Mouse (Mus musculus) CH12.LX (cell line): Measurements from ENCODE around the gene Myo18a. TPM values are rescaled to one million over a fixed set of nuclear protein-coding genes. Genes with fewer than 3 reads are reported as not detected.

Source experiments
- DNase-seq: peaks from one replicate; pipeline ENCODE4 v3.0.0-alpha.2; 2013; ENCODE audit errors: extremely low read depth
- H3K27ac ChIP-seq: 2 replicates; pipeline ENCODE4 v1.5.1; 2012; ENCODE audit warnings: low read depth, mild to moderate bottlenecking, control low read depth, moderate library complexity; ENCODE audit not compliant: insufficient read depth
- H3K27me3 ChIP-seq: replicated peaks from 2 replicates; pipeline ENCODE3; 2012; ENCODE audit warnings: inconsistent platforms
- H3K36me3 ChIP-seq, 2 experiments: replicated peaks in 1 of 2; 2 replicates each; pipeline versions ENCODE3 to v1.6.1; 2012; ENCODE audit warnings: inconsistent platforms in 1 of 2, low read length in 1 of 2, mild to moderate bottlenecking in 1 of 2, mixed read lengths in 1 of 2, moderate library complexity in 1 of 2; ENCODE audit not compliant: control insufficient read depth in 1 of 2, insufficient read depth in 1 of 2
- H3K4me1 ChIP-seq, 2 experiments: 2 replicates each; pipeline ENCODE4 v1.6.1; 2012; ENCODE audit warnings: inconsistent platforms in 1 of 2, moderate library complexity in 1 of 2; ENCODE audit not compliant: insufficient read depth in 2 of 2, control insufficient read depth in 1 of 2
- H3K4me2 ChIP-seq: 2 replicates; pipeline ENCODE4 v1.6.1; 2012; ENCODE audit warnings: low read depth, mild to moderate bottlenecking, control low read depth; ENCODE audit not compliant: poor library complexity, insufficient read depth, severe bottlenecking
- H3K4me3 ChIP-seq, 3 experiments: fragments of 150-350 bp in 1 of 3; sonication (generic) in 1 of 3; replicated peaks in 1 of 3; 2 replicates each; pipeline versions ENCODE3 to v1.5.1; 2011 to 2012; ENCODE audit warnings: low read depth in 2 of 3, low read length in 2 of 3, mild to moderate bottlenecking in 2 of 3, moderate library complexity in 2 of 3, control low read depth in 1 of 3, improper control_type of control experiment in 1 of 3, inconsistent platforms in 1 of 3, mixed read lengths in 1 of 3; ENCODE audit not compliant: poor library complexity in 1 of 3
- H3K79me2 ChIP-seq: replicated peaks from 2 replicates; pipeline ENCODE4 v1.6.1; 2012; ENCODE audit warnings: mild to moderate bottlenecking, moderate library complexity; ENCODE audit not compliant: control insufficient read depth, poor library complexity, insufficient read depth, severe bottlenecking; ENCODE audit errors: extremely low read depth
- H3K9ac ChIP-seq: 2 replicates; pipeline ENCODE4 v1.6.1; 2012; ENCODE audit warnings: low read depth, mild to moderate bottlenecking, control low read depth, moderate library complexity; ENCODE audit not compliant: insufficient read depth
- H3K9me3 ChIP-seq: replicated peaks from 2 replicates; pipeline ENCODE3; 2012; ENCODE audit warnings: low read length, inconsistent platforms, mixed read lengths
- BHLHE40 ChIP-seq: IDR thresholded peaks from 2 replicates; pipeline ENCODE4 v1.6.1; 2011; ENCODE audit warnings: mild to moderate bottlenecking, low read depth, low read length, improper control_type of control experiment
- ELF1 ChIP-seq: IDR thresholded peaks from 2 replicates; pipeline ENCODE4 v1.6.1; 2014; ENCODE audit warnings: low read depth, mild to moderate bottlenecking, inconsistent platforms, low read length, improper control_type of control experiment
- EP300 ChIP-seq: IDR thresholded peaks from 2 replicates; pipeline ENCODE4 v1.6.1; 2011; ENCODE audit warnings: low read length, improper control_type of control experiment
- ETS1 ChIP-seq: conservative IDR thresholded peaks from 2 replicates; pipeline ENCODE4 v1.6.1; 2012; ENCODE audit warnings: low read depth, mild to moderate bottlenecking, inconsistent platforms, low read length, improper control_type of control experiment, moderate library complexity
- IRF4 ChIP-seq: IDR thresholded peaks from 2 replicates; pipeline ENCODE4 v1.6.1; 2014; ENCODE audit warnings: low read depth, mild to moderate bottlenecking, inconsistent platforms, low read length, improper control_type of control experiment
- JUN ChIP-seq: IDR thresholded peaks from 2 replicates; pipeline ENCODE4 v1.6.1; 2011; ENCODE audit warnings: low read depth, mild to moderate bottlenecking, low read length, improper control_type of control experiment, moderate library complexity; ENCODE audit not compliant: insufficient read depth
- JUND ChIP-seq: conservative IDR thresholded peaks from 2 replicates; pipeline ENCODE4 v1.6.1; 2011; ENCODE audit warnings: low read depth, low read length, improper control_type of control experiment
- KAT2A ChIP-seq: IDR thresholded peaks from 2 replicates; pipeline ENCODE4 v1.6.1; 2012; ENCODE audit warnings: low read length, improper control_type of control experiment, inconsistent platforms; ENCODE audit not compliant: insufficient replicate concordance
- MAFK ChIP-seq: IDR thresholded peaks from 2 replicates; pipeline ENCODE4 v1.6.1; 2011; ENCODE audit warnings: low read length, improper control_type of control experiment; ENCODE audit not compliant: insufficient replicate concordance
- MAX ChIP-seq: IDR thresholded peaks from 2 replicates; pipeline ENCODE4 v1.6.1; 2011; ENCODE audit warnings: low read length, improper control_type of control experiment
- MAZ ChIP-seq: IDR thresholded peaks from 2 replicates; pipeline ENCODE4 v1.6.1; 2012; ENCODE audit warnings: low read depth, mild to moderate bottlenecking, inconsistent platforms, low read length, improper control_type of control experiment, moderate library complexity
- MEF2A ChIP-seq: IDR thresholded peaks from 2 replicates; pipeline ENCODE4 v1.6.1; 2014; ENCODE audit warnings: low read depth, mild to moderate bottlenecking, inconsistent platforms, low read length, improper control_type of control experiment, borderline replicate concordance
- MYC ChIP-seq: IDR thresholded peaks from 2 replicates; pipeline ENCODE4 v1.6.1; 2011; ENCODE audit warnings: low read depth, mild to moderate bottlenecking, improper control_type of control experiment, low read length
- NELFE ChIP-seq: IDR thresholded peaks from 2 replicates; pipeline ENCODE4 v1.6.1; 2011; ENCODE audit warnings: low read depth, low read length, improper control_type of control experiment
- NRF1 ChIP-seq: IDR thresholded peaks from 2 replicates; pipeline ENCODE4 v1.6.1; 2014; ENCODE audit warnings: low read depth, mild to moderate bottlenecking, inconsistent platforms, low read length, improper control_type of control experiment, moderate library complexity
- RAD21 ChIP-seq: IDR thresholded peaks from 2 replicates; pipeline ENCODE4 v1.6.1; 2011; ENCODE audit warnings: low read depth, mild to moderate bottlenecking, low read length, improper control_type of control experiment, moderate library complexity
- RCOR1 ChIP-seq: conservative IDR thresholded peaks from 2 replicates; pipeline ENCODE4 v1.6.1; 2012; ENCODE audit warnings: low read depth, mild to moderate bottlenecking, inconsistent platforms, low read length, improper control_type of control experiment
- SMC3 ChIP-seq: IDR thresholded peaks from 2 replicates; pipeline ENCODE4 v1.6.1; 2011; ENCODE audit warnings: low read depth, low read length, improper control_type of control experiment
- TCF12 ChIP-seq: IDR thresholded peaks from 2 replicates; pipeline ENCODE4 v1.6.1; 2014; ENCODE audit warnings: low read depth, mild to moderate bottlenecking, inconsistent platforms, low read length, improper control_type of control experiment
- USF1 ChIP-seq: IDR thresholded peaks from 2 replicates; pipeline ENCODE4 v1.6.1; 2014; ENCODE audit warnings: low read depth, mild to moderate bottlenecking, inconsistent platforms, low read length, improper control_type of control experiment
- USF2 ChIP-seq: conservative IDR thresholded peaks from 2 replicates; pipeline ENCODE4 v1.6.1; 2011; ENCODE audit warnings: low read depth, low read length, improper control_type of control experiment
- ZC3H11A ChIP-seq: IDR thresholded peaks from 2 replicates; pipeline ENCODE4 v1.6.1; 2012; ENCODE audit warnings: low read depth, mild to moderate bottlenecking, inconsistent platforms, low read length, improper control_type of control experiment
- ZKSCAN1 ChIP-seq: IDR thresholded peaks from 2 replicates; pipeline ENCODE4 v1.6.1; 2012; ENCODE audit warnings: low read depth, inconsistent platforms, low read length, improper control_type of control experiment, borderline replicate concordance
- dilution Hi-C: fragments of 300-500 bp; cut with MboI; formaldehyde crosslinking; loops from 2 replicates; pipeline ENCODE4 v1.14.3; 2020; ENCODE audit warnings: low sequenced_read_pairs; ENCODE audit not compliant: extremely low pct_unique_long_range_greater_than_20kb, extremely low pct_ligation_motif_present
- in situ Hi-C: fragments of 300-500 bp; cut with MboI; formaldehyde crosslinking; loops from 3 replicates; pipeline ENCODE4 v1.14.3; 2019; ENCODE audit warnings: low sequenced_read_pairs, low pct_ligation_motif_present, low pct_unique_long_range_greater_than_20kb, mixed read lengths
- polyA plus RNA-seq: library from polyadenylated mRNA; unstranded; fragments of >175 nt; gene quantifications from 2 replicates; pipeline ENCODE4 v1.2.1, GENCODE M21; 2012; ENCODE audit warnings: low read depth; ENCODE audit not compliant: insufficient read length
- total RNA-seq, 2 experiments: library from RNA; depleted of rRNA; stranded (reverse); fragments of 300-350 nt in 1 of 2; fragments of >200 nt in 1 of 2; gene quantifications; 2 replicates each; pipeline ENCODE4 v1.2.3; 2012 to 2014

Gene Myo18a
- total and polyA plus RNA-seq, 3 experiments = 6.3 to 24.8 (median 16.8) TPM

- TF ChIP-seq MAX (no peak), EP300 (no peak), RCOR1 (no peak), KAT2A (no peak), NRF1 (no peak), RAD21 (no peak), TCF12 (no peak), JUND (no peak), USF1 (no peak), NELFE (no peak), ZKSCAN1 (no peak), JUN (no peak), USF2 (no peak), ETS1 (no peak), ZC3H11A (no peak), MYC (no peak), BHLHE40 (no peak), MAFK (no peak), MAZ (no peak)
- no peaks in the 10 kb centered on the region for H3K79me2 ChIP-seq
- no peak overlapping the region for H3K4me2 ChIP-seq
- H3K9me3 ChIP-seq = no peaks in the 10 kb centered on the region
- peaks cover 8 to 32% of the 10 kb centered on the region in 2 experiments for H3K4me1 ChIP-seq
- in situ Hi-C loops (loop anchor here (25.0 kb wide), 1 partner anchor 670 kb away; no protein-coding TSS in a partner anchor), dilution Hi-C loops (no loop called here)
- no peak overlapping the region for H3K4me3 ChIP-seq
- H3K27ac ChIP-seq = no peak overlapping the region
- H3K27me3 ChIP-seq = no peaks in the 10 kb centered on the region
- H3K9ac ChIP-seq = no peak overlapping the region
- H3K36me3 ChIP-seq = peaks cover 0 to 16% of the 10 kb centered on the region in 2 experiments
- no peak for DNase-seq
These were observed 19.2 kb downstream of the Myo18a start for GRCm38 (mm10) chr11:77782104-77782815.

DNA sequence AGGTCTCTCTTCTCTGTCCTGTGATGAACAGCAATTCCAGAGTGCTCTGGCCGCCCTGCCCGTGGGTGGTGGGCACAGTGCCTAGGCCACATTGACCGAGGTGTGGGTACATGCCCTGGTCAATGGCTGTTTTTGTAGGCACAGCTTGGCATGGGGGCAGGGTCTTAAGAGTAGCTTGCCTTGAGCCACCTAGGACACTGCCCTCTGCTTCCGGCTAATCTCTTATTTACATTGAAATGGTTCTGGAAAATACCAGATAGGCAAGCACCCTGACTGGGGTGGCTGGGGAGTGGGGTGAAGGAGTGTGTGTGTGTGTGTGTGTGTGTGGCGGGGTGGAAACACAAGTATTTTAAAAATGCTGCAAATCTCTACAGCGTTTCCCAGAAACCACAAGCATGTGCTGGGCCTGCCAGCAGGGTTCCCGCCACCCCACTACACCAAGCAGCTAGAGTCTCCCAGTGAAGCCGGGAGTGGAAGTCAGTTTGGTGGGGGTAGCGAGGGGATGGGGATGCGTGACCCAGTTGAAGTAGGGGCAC lies 20.2 kb downstream of the Myo18a start:
- Histone ChIP-seq H3K79me2 (no peaks in the 10 kb centered on the region), H3K4me3 (no peak overlapping the region), H3K27me3 (no peaks in the 10 kb centered on the region), H3K9ac (no peak overlapping the region), H3K4me2 (no peak overlapping the region), H3K9me3 (no peaks in the 10 kb centered on the region), H3K36me3 (peaks cover 0 to 8% of the 10 kb centered on the region in 2 experiments), H3K4me1 (peaks cover 8 to 40% of the 10 kb centered on the region in 2 experiments), H3K27ac (no peak overlapping the region)
- DNase-seq = no peak
- dilution Hi-C loops (no loop called here), in situ Hi-C loops (loop anchor here (25.0 kb wide), 1 partner anchor 671 kb away; no protein-coding TSS in a partner anchor)
- no peak for TF ChIP-seq KAT2A
- no peak for TF ChIP-seq MEF2A
- TF ChIP-seq SMC3 = no peak
- TF ChIP-seq IRF4 = no peak
- TF ChIP-seq JUND = no peak
- TF ChIP-seq ELF1 = no peak
